Mouse (Mus musculus): ENCODE data around the gene Slirp. TPM values are rescaled to one million over a fixed set of nuclear protein-coding genes. Genes with fewer than 3 reads are reported as not detected.

Slirp gene
- total RNA-seq (2021) = 100 to 1,000 TPM; 142 to 154 TPM
- long read RNA-seq, experiment 1, transcript Slirp-204 (4 exons, 2,701 nt) = major isoform, 82 of 108 reads
- long read RNA-seq, experiment 1, partial matches to known transcripts = 24 of 108 reads
- long read RNA-seq, experiment 1, other reads (novel, unspliced or antisense) = 1 of 108 reads
- long read RNA-seq, experiment 2, transcript Slirp-204 (4 exons, 2,701 nt) = major isoform, 101 of 138 reads
- long read RNA-seq, experiment 2, partial matches to known transcripts = 32 of 138 reads
- long read RNA-seq, experiment 2, other reads (novel, unspliced or antisense) = 4 of 138 reads

DNA sequence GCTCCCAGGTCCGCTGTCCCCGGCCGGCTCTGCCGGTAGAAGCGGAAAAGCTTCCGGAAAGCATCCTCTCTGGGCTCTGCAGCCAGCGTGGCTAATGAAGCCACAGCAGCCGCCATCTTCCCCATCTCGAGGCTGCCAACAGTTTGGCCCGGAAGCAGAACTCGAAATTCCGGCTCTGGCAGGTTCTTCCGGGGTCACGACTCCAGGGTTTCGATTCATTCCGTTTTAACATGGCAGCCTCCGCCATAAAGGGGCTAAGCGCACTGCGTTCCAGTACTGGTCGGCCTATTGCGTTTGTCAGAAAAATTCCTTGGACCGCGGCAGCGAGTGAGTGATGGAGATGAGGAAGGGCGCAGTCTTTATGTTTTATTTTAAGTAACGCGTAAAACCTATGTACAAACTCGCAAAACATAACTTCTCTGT lies at the start of gene Slirp, which contains the start of gene Alkbh1:
Gene Slirp (plus strand): TSS at position 197 of the 423 bp plus-strand sequence.
Gene Alkbh1 (minus strand): TSS at position 318 of the 423 bp plus-strand sequence.
- intact Hi-C loops (cut with DNase I; ENCODE audit: low total_unique reads) = no loop called here
- peak; percentile 87 for DNase-seq

DNA sequence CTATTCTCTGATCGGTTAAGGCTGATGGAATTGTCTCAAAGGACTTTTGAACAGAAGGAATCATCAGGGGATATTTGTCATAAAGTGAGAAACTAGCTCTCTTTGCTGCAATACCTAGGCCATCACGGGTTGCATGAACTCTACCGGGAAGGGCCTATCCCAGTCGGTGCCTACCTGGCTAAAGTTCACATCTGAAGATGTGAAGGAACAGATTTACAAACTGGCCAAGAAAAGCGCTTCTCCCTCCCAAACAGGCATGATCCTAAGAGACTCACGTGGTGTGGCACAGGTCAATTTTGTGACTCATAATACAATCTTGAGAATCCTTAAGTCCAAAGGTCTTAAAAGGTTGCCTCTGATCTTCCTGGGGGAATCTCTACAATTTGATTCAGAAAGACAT lies 49.4 kb upstream of the Slirp start:
- DNase-seq = no peak
- intact Hi-C loops (cut with DNase I; ENCODE audit: low total_unique reads) = no loop called here

DNA sequence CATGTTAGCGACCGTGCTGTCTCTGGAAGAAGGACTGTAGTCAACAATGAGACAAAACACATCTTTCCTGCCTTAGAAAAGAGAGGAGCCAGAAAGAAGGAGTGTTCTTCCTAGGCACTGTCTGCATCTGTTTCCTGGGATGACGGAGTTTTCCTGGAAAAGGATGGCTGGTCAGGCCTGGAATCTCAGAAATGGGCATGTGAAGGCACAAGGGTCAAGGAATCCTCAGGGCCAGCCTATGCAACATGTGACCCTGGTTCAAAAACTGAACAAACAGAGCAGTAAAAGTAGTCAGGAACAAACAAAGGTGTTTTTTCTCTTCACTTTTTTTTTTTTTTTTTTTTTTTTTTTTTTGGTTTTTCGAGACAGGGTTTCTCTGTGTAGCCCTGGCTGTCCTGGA lies 46.6 kb upstream of the Slirp start:
- intact Hi-C loops (cut with DNase I; ENCODE audit: low total_unique reads) = no loop called here

DNA sequence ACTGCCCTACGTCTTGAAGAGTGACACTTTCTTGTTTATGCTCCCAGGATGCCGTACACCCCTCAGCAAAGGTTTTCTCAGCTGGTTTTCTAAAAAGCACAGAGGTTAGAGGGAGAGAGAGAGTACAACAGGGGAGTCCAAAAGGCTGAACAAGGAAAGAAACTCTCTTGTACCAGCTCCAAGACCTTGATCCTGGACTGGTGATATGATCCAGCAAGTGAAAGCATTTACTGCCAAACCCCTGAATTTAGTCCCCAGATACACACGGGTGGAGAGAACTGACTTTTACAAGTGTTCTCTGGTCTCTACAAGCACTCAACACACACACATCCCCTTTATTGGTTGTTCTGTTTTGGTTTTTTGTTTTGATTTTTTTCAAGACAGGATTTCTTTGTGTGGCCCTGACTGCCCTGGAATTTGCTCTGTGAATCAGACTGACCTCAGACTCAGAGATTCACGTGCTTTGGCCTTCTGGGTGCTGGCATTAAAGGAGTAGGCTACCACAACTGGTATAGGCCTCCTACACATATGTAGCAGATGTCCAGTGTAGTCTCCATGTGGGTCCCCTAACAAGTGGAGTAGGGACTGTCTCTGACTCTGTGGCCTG lies 45.8 kb upstream of the Slirp start:
- intact Hi-C loops (cut with DNase I; ENCODE audit: low total_unique reads) = no loop called here
- DNase-seq = no peak

More for the DNA sequence above, 46.6 kb upstream of the Slirp start:
- DNase-seq = no peak

DNA sequence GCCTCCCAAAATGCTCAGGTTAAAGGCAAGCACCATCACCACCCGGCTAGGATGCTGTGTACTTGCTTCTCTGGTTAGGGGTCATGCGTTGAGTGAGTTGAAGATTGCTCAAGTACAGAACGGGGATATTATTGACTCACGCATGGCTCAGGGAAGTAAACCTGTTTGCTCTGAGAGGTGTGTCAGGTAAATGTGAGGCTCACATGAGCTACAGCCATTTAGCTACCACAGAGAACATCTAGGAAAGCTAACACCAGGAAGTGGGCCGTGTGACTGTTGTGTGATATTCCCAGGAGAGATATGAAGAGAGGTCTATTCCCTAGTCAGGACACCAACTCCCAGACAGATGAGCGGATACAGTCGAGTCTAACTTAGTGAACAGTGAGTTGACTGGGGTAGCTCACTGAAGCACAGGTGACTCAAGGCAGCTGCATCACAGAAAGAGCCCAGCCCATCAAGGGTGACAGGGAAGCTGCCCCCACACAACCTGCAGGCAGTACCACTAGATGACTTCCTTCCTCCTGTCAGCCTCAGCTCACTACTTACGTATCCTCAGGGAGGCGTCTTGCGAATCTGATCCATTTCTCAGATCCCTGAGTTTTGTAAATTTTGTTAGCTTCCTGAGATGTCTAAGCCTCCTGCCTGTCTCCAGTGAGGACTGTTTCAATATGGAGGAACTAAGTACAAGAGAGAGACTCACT lies 44.4 kb upstream of the Slirp start:
- intact Hi-C loops (cut with DNase I; ENCODE audit: low total_unique reads) = no loop called here
- no peak for DNase-seq

DNA sequence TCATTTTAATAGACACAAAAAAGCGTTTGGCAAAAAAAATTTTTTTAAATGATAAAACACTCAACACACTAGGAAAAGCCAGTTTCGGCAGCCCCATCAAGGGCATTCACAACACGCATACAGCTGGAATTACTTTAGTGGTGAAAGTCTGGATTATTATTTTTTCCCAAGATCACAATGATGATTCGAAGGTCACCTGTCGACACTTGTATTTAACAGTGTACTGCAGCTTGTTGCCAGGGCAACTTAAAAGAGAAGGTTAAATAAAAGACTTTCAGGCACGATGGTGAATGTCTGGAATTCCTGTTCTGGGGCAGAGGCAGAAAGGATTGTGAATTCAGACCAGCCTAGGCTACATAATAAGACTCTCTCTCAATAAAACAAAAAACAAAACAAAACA lies 41.8 kb upstream of the Slirp start:
- DNase-seq = no peak
- intact Hi-C loops (cut with DNase I; ENCODE audit: low total_unique reads) = no loop called here

DNA sequence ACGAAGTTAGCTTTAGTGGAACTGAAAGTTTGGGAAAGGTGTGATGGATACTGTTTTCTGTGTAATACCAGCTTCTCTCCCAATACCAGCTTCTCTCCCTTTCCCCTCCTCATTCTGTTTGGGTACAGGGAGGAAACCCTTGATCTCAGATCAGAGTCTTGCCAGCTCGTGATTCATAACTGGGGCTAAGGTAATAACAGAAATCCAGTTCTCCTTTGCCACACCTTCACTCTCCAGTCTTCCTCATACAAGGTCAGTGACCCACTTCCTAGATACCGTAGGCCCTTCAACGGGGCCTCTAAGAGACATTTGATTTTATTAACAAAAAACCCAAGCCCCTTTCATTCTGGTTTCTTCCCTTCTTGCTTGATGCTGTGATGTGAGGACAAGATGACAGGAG lies 38.5 kb upstream of the Slirp start:
- intact Hi-C loops (cut with DNase I; ENCODE audit: low total_unique reads) = no loop called here
- DNase-seq = no peak

DNA sequence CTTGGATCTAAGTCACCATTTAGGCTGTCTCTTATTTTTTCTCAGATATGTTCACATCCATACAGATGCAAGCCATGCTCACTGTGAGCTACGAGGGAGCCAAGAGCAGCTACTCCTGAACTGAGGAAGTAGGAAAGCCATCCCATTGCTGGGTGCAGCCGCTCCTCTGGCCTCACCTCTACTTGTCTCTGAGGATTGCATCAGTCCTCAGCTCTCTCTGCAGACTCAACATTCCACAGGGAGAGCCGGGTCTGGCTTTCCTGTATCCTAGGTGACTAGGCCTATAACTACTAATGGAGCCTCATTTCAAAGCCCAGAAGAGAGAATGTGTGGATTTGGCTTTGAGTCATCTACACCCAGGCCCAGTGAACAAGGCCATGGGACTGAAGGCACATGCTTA lies 38.0 kb upstream of the Slirp start:
- intact Hi-C loops (cut with DNase I; ENCODE audit: low total_unique reads) = no loop called here
- no peak for DNase-seq

DNA sequence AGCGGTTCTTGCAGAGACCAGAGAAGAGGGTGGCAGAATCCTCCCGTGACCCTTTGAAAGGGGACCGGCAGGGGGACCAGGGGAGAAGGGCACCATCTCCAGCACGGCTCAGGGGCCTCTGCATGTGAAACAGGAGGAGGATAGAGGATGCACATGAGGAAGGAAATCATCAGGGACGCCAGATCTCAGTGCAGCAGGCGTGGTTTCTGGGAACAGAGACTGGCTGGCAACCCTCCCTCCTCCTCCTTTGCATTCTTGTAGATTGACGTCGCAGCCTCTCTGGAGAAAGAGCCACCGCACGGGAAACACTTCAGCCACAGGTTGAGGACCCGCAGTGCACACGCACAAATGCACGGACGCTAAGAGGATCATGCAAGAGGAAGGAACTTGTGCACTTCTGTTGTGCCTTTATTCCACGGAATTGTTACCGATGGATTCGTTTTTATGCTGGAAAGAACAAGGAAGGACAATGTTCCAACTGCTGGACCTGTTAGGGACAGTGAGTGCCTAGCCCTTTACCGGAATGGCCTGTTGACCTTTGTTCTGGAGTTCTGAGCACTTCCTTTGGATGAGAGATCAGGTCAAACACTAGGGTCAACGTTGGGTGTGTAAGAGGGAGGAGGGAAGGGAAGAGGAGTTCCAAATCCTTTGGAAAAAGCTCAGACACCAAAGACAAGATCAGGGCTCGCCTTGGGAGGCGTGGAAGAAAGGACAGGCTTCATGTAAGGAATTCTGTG lies 35.7 kb upstream of the Slirp start:
- intact Hi-C loops (cut with DNase I; ENCODE audit: low total_unique reads) = no loop called here
- peak; percentile 39 for DNase-seq

DNA sequence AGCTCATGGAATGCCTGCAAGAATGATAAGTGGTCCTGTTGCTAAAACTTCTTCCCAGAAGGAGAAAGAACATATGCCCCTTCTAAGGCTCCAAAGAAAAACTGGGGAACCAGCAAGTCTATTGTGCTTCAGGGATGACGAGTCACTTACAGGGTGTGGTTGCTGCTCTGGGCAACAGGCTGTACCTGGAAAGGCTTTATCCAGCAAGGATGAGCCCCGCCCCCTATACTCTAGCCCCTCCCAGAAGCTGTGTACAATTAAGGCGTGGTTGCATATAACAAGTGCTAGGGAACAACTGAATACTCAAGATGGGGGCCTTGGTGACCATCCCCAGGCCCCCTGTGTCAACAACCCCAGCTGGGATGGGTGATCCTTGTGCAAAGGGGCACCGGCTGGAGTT lies 34.6 kb upstream of the Slirp start:
- intact Hi-C loops (cut with DNase I; ENCODE audit: low total_unique reads) = no loop called here
- DNase-seq = no peak

DNA sequence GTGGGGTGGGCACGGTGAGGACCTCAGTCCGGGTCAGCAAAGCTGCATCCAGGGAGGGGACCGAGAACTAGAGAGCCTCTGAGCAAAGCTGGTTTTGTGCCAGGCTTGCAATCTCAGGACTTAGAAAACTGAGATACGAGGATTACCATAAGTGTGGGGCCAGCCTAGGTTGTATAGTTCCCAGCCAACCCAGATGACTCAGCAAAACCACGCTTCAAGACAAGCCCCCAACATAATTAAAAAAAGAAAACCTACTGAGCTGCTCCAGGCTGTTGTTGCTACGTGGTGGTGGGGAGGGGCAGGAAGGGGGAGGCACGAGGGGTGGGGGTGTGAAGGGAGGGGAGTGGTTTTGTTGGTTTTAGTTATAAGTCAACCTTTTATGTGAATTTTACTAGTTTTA lies 32.7 kb upstream of the Slirp start:
- intact Hi-C loops (cut with DNase I; ENCODE audit: low total_unique reads) = no loop called here
- no peak for DNase-seq

DNA sequence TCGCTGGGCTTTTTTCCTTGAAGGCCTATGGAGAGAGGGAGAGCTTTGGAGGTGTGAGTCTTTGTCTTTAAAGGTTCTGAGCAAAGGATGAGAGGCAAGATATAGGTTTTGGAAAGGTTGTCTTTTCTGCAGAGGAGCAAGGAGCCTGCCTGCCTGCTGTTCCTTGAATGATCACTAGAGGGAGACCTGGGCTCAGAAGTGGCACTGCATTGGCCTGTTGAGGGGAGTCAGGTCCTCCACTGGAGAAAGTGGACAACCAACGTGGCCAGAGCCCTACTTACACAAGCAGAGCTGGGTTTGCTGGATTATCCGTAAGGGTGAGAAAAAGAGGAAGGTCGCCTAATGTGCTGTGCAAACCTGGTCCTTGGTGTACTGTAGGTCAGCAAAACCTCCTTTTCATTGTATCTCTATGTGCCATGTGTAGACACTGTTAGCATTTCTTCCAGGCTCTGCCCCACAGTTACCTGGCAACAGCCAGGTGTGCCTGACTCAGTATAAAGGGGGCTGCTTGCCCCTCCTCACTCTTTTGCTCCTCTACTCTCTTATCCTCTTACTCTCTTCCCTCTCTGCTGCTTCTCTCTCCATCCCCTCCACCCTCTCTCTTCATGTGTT lies 30.4 kb upstream of the Slirp start:
- peak; percentile 49 for DNase-seq
- intact Hi-C loops (cut with DNase I; ENCODE audit: low total_unique reads) = no loop called here

DNA sequence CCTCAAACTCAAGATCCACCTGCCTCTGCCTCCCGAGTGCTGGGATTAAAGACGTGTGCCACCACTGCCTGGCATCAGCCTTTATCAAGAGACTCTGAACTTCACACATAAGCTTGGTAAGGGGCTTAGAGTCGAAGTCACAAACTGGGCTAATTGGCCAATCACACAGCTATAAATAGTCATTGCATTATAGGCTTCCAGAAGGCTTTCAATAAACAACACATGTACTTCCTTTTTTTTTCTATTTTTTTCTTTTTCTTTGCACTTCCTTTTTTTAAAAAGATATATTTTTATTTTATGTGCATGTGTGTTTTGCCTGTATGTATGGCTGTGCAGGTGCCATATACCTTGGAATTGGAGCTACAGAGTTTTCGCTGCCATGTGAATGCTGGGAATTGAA lies 28.3 kb upstream of the Slirp start:
- no peak for DNase-seq
- intact Hi-C loops (cut with DNase I; ENCODE audit: low total_unique reads) = no loop called here

DNA sequence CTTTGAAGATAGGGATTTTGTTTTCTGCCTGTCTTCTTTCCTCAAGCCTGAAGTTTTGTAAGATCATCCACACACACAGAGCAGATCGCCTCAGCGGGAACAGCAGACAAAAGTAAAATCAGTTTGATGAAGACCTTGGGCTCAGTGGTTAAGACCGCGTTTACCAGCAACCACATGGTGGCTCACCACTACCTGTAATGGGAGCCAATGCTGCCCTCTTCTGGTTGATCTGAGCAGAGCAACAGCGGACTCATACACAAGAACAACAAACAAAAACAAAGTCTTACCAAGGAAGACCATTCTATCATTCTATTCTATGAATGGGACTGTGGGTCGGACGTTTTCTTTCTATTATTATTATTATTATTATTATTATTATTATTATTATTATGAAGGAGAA lies 27.0 kb upstream of the Slirp start:
- peak; percentile 42 for DNase-seq
- intact Hi-C loops (cut with DNase I; ENCODE audit: low total_unique reads) = no loop called here

DNA sequence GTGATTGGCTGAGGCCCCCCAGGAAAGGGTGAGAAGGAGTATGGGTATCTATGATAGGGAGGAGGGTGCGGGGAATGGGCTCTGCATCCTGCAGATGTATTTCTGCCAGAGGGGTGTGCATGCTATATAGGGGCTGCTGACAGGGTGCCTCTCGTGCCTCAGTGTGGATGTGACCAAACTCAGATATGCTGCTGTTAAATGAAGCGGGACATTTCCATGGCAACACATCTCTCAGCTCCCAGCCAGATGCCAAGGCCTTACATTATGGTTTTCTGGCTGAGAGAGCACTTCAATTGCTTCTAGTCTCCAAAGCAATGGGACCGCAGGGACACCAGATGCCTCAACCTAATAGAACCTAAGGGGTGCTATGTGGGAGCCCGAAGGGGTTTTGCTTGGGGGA lies 24.8 kb upstream of the Slirp start:
- intact Hi-C loops (cut with DNase I; ENCODE audit: low total_unique reads) = no loop called here
- no peak for DNase-seq

DNA sequence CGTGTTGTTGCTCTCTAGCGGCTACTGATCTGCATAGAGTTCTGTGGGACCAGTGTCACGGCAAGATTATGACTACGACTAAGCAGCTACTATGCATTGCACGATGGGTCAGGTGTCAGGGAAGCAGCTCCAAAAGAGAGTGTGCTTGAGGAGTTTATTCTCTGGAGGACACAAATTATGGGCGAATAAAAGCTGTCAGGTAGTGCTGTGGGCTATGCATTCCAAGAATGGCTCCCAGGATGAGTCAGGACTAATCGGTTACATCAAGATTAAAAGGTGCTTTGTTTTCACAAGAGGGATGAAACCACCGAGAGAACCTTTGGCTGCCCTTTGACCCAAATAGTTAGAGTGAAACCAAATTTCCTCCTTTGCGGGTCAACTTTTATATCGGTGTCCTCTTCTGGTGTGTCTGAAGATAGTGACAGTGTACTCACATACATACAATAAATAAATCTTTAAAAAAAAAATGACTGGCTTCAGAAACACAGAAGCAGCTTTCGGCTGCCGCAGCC lies 23.7 kb upstream of the Slirp start:
- no peak for DNase-seq
- intact Hi-C loops (cut with DNase I; ENCODE audit: low total_unique reads) = no loop called here

DNA sequence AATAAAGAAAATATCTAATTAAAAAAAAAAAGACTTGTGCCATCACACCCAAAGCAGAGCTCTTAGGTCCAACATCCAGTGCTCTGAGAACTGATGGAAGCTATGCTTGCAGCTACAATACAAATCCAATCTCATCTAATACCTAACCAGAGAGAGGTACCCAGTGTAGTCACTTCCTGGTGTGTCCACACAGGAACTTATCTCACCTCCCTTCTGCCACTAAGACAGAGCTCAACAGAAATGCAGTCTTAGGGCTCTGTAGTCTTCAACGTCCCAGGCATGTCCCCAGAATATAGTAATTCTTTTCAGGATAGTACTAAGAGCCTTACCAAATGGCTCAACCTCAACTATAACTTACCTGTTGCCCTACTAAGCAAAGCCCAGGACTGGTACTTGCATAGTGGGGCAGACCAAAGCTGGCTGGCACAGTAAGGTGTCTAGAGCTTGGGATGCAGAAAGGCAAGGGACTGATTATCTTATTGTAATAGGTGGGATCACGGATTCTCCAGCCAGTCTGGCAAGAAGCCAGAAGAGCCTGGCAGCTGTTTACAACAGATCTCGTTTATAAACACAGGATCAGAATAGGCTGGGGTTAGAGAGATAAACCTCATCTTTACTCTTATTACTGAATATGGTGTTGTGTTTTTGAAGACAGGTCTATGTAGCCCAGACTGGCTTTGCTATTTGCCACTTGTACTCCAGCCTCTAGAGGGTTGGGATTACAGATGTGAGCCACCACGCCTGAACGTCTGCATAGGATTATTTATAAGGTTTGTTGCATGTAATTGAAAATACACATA lies 21.8 kb upstream of the Slirp start:
- DNase-seq = no peak
- intact Hi-C loops (cut with DNase I; ENCODE audit: low total_unique reads) = no loop called here

DNA sequence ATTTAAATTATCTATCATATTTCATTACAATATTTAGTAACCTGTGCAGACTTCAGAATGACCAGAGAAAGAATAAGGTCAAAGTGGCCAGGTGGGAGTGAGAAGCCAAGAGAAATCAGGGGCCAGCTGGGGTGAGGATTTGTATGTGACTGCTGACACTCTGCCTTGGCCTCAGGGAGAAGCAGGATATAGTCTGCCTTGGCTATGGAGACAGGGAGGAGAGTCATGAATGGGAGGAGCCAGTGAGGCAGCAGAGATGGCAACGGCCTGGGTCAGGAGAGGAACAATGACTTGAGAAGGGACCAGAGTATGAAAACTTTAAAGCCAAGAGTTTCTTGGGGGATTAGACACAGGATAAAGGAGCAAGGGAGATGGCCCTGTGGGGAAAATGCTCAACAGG lies 20.0 kb upstream of the Slirp start:
- no peak for DNase-seq
- intact Hi-C loops (cut with DNase I; ENCODE audit: low total_unique reads) = no loop called here

DNA sequence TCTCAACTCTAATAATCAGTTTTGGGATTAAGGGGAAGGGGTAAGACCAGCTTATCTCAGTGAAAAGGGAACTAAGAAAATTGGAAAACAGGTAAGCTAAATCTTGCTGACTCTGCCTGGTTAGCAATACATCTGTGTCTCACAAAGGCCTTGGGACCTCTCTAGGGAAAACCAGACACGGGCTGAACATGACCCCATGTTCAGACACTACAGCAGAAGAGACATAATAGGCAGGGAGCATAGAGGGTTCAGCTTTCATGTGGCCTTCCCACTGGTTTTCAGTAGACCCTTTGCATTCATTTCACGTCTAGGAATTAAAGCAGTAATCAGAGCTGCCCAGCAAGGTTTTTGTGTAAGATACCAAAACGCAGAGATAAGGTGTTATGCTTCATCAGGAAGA lies 19.2 kb upstream of the Slirp start:
- intact Hi-C loops (cut with DNase I; ENCODE audit: low total_unique reads) = no loop called here
- no peak for DNase-seq

Measured in gastrocnemius, postnatal 14 days (tissue).